In genomic region chr2:14602788-14603187, GRCm38 (mm10) we compare ENCODE assay signal across 8 mouse cellular contexts. TPM values are rescaled to one million over a fixed set of nuclear protein-coding genes. Genes with fewer than 3 reads are reported as not detected.
DNase-seq lines count a peak whose midpoint lies in the region; ATAC-seq and TF ChIP-seq lines count a peak whose summit lies in the region.

Gene Cacnb2 (plus strand): TSS chr2:14603088.

- no peaks in the 10 kb centered on the region for H3K9me3 ChIP-seq in lung, postnatal 0 days (ENCODE audit: low read length)
- H3K9me3 ChIP-seq in forebrain, embryonic 10.5 days, result no peaks in the 10 kb centered on the region
- no peaks in the 10 kb centered on the region for H3K9me3 ChIP-seq in hindbrain, postnatal 0 days (ENCODE audit: low read length)
- H3K9me3 ChIP-seq in midbrain, embryonic 12.5 days, result no peaks in the 10 kb centered on the region

- no peaks in the 10 kb centered on the region for H3K4me1 ChIP-seq in lung, postnatal 0 days (ENCODE audit: insufficient read depth, low read depth, low read length)
- H3K4me1 ChIP-seq in forebrain, embryonic 10.5 days, result peaks cover 48% of the 10 kb centered on the region
- H3K4me1 ChIP-seq in hindbrain, postnatal 0 days (ENCODE audit: insufficient read depth, low read length), result peaks cover 8% of the 10 kb centered on the region; the same call in 1 of the 2 replicates
- peaks cover 18% of the 10 kb centered on the region for H3K4me1 ChIP-seq in midbrain, embryonic 12.5 days

- H3K27me3 ChIP-seq in lung, postnatal 0 days (replicated peaks; ENCODE audit: insufficient read depth, low read length), result no peaks in the 10 kb centered on the region
- peaks cover 27% of the 10 kb centered on the region for H3K27me3 ChIP-seq in forebrain, embryonic 10.5 days (ENCODE audit: poor library complexity, severe bottlenecking)
- H3K27me3 ChIP-seq in hindbrain, postnatal 0 days (ENCODE audit: insufficient read depth, low read length), result no peaks in the 10 kb centered on the region
- H3K27me3 ChIP-seq in midbrain, embryonic 12.5 days, result peaks cover 41% of the 10 kb centered on the region

- no peak for DNase-seq in lung, postnatal 0 days (ENCODE audit: low spot score)
- DNase-seq in lung, postnatal 4 days, result no peak
- DNase-seq in forebrain, embryonic 10.5 days (ENCODE audit: extremely low spot score, low spot score), result no peak
- no peak for DNase-seq in hindbrain, postnatal 0 days (ENCODE audit: low spot score)
- no peak for DNase-seq in thymus, postnatal 36 days
- DNase-seq in spleen, adult 18-20 months, result no peak
- DNase-seq in urinary bladder, postnatal 4 days (ENCODE audit: low spot score in 2 of 2), result no peak

- peak within 1 kb of the TSS; percentile 62 for H3K4me3 ChIP-seq in lung, postnatal 0 days (ENCODE audit: low read depth, low read length)
- H3K4me3 ChIP-seq in forebrain, embryonic 10.5 days, result peak within 1 kb of the TSS; percentile 58
- H3K4me3 ChIP-seq in hindbrain, postnatal 0 days (ENCODE audit: low read length), result peak within 1 kb of the TSS; percentile 74
- peak within 1 kb of the TSS; percentile 60 for H3K4me3 ChIP-seq in midbrain, embryonic 12.5 days

- no peak for TF ChIP-seq EP300 in lung, postnatal 0 days (IDR thresholded peaks at IDR 0.05)

- ATAC-seq in lung, postnatal 0 days, result no peak
- no peak for ATAC-seq in hindbrain, postnatal 0 days
- no peak for ATAC-seq in midbrain, embryonic 12.5 days (ENCODE audit: low FRiP score, low read depth)

- no peak for TF ChIP-seq CTCF in lung, postnatal 0 days (IDR thresholded peaks at IDR 0.05)
- no peak for TF ChIP-seq CTCF in hindbrain, postnatal 0 days (IDR thresholded peaks at IDR 0.05; ENCODE audit: low read depth)

- no peaks in the 10 kb centered on the region for H3K36me3 ChIP-seq in lung, postnatal 0 days (ENCODE audit: insufficient read depth, low read length)
- no peaks in the 10 kb centered on the region for H3K36me3 ChIP-seq in forebrain, embryonic 10.5 days (replicated peaks)
- H3K36me3 ChIP-seq in hindbrain, postnatal 0 days (ENCODE audit: insufficient read depth, low read length), result no peaks in the 10 kb centered on the region
- H3K36me3 ChIP-seq in midbrain, embryonic 12.5 days, result no peaks in the 10 kb centered on the region

- WGBS in lung, postnatal 0 days, result 26% methylated on average over 3 of the region's 3 CpGs
- 69% methylated on average over 3 of the region's 3 CpGs for WGBS in forebrain, embryonic 10.5 days
- 62% methylated on average over 3 of the region's 3 CpGs for WGBS in hindbrain, postnatal 0 days
- 59% methylated on average over 3 of the region's 3 CpGs for WGBS in midbrain, embryonic 12.5 days

- H3K4me2 ChIP-seq in lung, postnatal 0 days (replicated peaks; ENCODE audit: low read depth, low read length), result peak within 1 kb of the TSS; percentile 94
- H3K4me2 ChIP-seq in hindbrain, postnatal 0 days (ENCODE audit: low read depth, low read length), result peak within 1 kb of the TSS; percentile 99
- peak within 1 kb of the TSS; percentile 92 for H3K4me2 ChIP-seq in midbrain, embryonic 12.5 days (replicated peaks)

- H3K27ac ChIP-seq in lung, postnatal 0 days (ENCODE audit: low read length), result peak within 1 kb of the TSS; percentile 63; the same call in 1 of the 2 replicates
- peak within 1 kb of the TSS; percentile 95 for H3K27ac ChIP-seq in forebrain, embryonic 10.5 days
- H3K27ac ChIP-seq in hindbrain, postnatal 0 days, result peak within 1 kb of the TSS; percentile 69; the same call in 1 of the 2 replicates
- no peak within 1 kb of the TSS for H3K27ac ChIP-seq in midbrain, embryonic 12.5 days (replicated peaks)

- 0 out of 2 replicates have a peak within 1 kb of the TSS, but pooled peaks have one; percentile 50 for H3K9ac ChIP-seq in lung, postnatal 0 days (replicated peaks; ENCODE audit: low read depth)
- peak within 1 kb of the TSS; percentile 61; the same call in 1 of the 2 replicates for H3K9ac ChIP-seq in hindbrain, postnatal 0 days (replicated peaks; ENCODE audit: low read length)
- H3K9ac ChIP-seq in midbrain, embryonic 12.5 days (replicated peaks), result peak within 1 kb of the TSS; percentile 70

RNA-seq across cellular contexts. Expression of gene Cacnb2, which starts in this region (rescaled TPM):
- polyA plus RNA-seq in lung, postnatal 0 days (2015; fragmentation: Nextera tagmentation; extraction: Ambion mirVana), result 5.1 and 5.2 TPM in 2 replicates
- polyA plus RNA-seq in forebrain, embryonic 10.5 days (2016; fragmentation: Nextera tagmentation; extraction: Ambion mirVana), result 2.7 and 2.8 TPM in 2 replicates
- total RNA-seq in hindbrain, postnatal 0 days (2014; rRNA removed), result 21.7 and 28.1 TPM in 2 replicates
- polyA plus RNA-seq in hindbrain, postnatal 0 days (2015; fragmentation: Nextera tagmentation; extraction: Ambion mirVana), result 8.1 and 9.1 TPM in 2 replicates
- polyA plus RNA-seq in midbrain, embryonic 12.5 days (2016; fragmentation: Nextera tagmentation; extraction: Ambion mirVana), result 2.2 and 2.7 TPM in 2 replicates
